Mouse (Mus musculus) erythroblast, embryonic 14.5 days (primary cell): ENCODE results near the gene Ntn4.

Experiments used
- GATA1 ChIP-seq: IDR thresholded peaks from 2 replicates; pipeline ENCODE4 v1.6.1; 2012; ENCODE audit warnings: low read length, inconsistent platforms, mixed read lengths
- TAL1 ChIP-seq: IDR thresholded peaks from 3 replicates; pipeline ENCODE4 v1.6.1; 2012; ENCODE audit warnings: low read length, inconsistent platforms, mixed read lengths

DNA sequence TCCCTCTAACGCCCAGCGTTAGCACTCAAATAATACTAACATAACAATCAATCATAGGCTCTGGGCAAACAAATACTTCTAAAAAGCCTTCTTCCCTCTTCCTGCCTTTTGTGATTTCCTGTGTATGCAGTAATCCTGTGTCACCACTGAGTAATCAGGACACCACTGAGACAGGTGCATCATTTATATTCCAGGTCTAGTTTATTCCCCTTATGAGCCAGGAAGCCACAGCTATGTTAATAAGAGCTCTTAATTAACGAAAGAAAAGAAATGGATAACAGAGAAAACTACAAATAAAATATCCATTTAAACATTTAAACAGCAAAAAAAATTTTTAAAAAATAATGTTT is 101.6 kb downstream of the Ntn4 start:
- no peak for TF ChIP-seq GATA1
- no peak for TF ChIP-seq TAL1
